Mouse (Mus musculus) natural killer cell, adult 2 months (primary cell): ENCODE data around the gene Npas3.

Source experiments
- DNase-seq, 2 experiments: peaks; one replicate each; pipeline ENCODE4 v3.0.0; 2022; ENCODE audit warnings: low spot score in 2 of 2

Gene Npas3

GRCm38 (mm10) chr12:53864436-53865136, 616.1 kb downstream of the Npas3 start:
- no peak for DNase-seq

- no peak for DNase-seq
Observed at GRCm38 (mm10) chr12:53865691-53866090, 617.2 kb downstream of the Npas3 start.

DNA sequence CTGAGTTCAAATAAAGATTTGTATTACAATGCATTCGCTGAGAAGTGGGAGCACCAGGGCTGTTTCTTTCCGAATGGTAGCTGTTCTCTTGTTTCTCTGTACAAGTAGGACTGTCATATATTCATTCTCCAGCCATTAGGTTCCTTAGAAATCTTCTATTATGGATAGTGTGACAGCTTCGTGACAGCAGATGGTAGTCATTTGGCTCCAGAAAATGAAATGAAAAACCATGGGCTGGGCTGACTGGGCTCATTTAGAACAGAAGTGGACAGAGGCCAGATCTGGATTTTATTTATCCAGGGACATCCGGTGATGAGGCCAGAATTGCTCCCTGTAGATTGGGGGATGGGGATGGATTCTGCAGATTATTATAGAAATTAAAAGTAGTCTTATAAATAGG, 621.5 kb downstream of the Npas3 start:
- no peak for DNase-seq

DNA sequence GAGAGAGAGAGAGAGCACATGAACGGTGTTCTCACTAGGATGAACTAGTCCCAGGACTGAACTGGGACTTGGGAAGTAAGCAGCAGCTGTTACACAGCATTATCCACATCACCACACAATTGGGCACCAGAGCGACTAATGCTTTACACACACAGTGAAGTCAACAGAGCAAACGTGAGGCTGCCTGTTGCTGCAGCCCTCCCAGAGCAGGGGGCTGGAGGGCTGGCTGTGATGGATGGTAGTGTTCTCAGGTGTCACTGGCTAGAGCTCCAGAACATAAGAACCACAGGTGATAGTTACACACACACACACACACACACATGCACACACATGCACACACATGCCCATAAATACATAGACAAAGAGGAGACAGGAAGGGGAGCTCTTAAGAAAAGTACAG, 626.7 kb downstream of the Npas3 start:
- no peak for DNase-seq

DNA sequence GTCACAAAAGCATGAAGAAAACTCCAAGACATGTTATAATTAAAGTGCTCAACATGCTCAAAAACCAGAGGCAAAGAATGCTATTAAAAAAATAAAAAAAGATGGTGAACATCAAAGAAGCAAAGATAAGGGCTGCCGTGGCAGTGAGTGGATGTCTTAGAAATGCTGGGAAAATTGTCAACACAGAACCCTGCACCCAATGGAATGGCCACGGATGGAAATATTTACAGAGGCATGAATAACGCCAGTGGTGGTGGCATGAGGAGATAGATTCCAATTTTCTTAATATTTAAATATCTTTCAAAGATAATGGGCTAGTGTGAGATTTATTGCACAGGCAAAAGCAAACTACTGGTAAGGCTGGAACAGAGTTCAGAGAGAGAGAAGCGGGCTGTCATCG, 628.2 kb downstream of the Npas3 start:
- DNase-seq: no peak

- DNase-seq: no peak
Observed at GRCm38 (mm10) chr12:53881684-53882083, 633.2 kb downstream of the Npas3 start.

- no peak for DNase-seq
Observed at GRCm38 (mm10) chr12:53882863-53883262, 634.4 kb downstream of the Npas3 start.

GRCm38 (mm10) chr12:53888624-53889023, 640.1 kb downstream of the Npas3 start:
- DNase-seq: no peak

DNA sequence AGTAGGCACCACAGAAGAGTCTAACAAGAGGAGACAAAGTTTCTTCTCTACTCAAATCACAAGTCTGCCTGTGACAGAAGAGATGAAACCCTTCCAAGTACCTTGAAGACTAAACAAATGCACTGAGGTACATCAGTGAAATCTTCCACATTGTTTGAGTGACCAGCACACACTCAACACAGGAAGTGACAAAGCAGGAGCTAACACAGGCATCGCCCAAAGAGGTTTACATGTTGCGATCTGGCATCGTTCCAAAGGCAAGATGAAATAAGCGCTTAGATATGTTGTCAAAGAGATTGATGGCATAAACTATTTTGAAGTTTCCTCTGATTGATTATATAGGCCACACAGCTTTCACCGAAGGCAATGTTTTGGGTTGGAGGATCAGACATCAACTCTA, 647.4 kb downstream of the Npas3 start:
- no peak for DNase-seq

DNA sequence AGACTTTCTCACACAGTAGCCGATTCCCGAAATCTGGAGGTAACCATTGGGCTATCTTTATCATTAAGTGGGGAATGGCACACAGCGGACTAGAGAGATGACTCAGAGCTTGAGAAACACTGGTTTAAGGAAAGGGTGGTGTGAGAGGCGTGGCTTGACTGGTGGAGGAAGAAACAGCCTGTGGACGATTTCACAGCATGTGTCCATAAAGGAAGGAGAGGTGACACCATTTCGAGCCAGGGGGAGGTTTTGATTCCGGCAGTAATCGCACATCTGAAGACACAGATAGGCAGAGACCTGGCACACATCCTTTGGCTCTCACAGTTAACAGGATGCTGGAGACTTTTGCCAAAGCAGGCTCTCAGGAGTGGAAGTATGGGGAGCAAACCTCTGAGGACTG, 660.3 kb downstream of the Npas3 start:
- no peak for DNase-seq

DNA sequence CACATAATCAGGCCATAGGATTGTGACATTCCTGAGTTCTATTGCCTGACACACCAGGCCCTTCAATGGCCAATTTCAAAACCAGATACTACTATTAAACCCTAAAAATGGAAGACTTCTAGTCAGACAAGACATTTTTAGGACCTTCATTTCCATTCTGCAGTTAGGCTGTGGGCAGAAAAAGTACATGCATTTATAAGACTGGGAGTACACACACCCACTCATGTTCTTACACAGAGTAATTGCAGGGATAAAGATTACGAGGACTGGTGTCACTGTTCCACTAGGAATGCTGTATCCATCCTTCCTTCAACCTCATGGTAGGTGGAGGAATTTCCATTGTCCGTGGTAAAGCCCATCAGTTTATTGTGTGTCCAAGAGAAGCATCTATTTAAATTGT, 661.7 kb downstream of the Npas3 start:
- no peak for DNase-seq

DNA sequence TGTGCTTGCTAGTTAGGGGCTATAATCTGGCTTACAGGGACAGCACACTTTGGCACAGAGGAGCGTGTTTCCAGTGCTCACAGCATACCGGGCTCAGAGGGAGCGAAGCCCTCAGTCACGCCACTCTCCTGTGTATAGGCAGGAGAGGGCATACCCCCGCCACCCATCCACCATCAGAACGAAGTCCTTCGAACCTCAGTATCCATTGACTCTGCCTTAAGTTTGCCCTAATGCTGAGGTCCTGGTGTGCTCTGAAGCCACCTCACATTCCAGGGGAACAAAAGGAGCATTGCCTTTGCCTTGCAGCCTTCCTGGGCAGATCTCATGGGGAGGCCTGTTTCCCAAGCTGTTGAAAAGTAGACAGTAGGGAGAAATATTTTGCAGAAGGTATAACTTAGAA, 673.7 kb downstream of the Npas3 start:
- no peak for DNase-seq

GRCm38 (mm10) chr12:53948826-53949225, 700.3 kb downstream of the Npas3 start:
- DNase-seq: no peak

DNA sequence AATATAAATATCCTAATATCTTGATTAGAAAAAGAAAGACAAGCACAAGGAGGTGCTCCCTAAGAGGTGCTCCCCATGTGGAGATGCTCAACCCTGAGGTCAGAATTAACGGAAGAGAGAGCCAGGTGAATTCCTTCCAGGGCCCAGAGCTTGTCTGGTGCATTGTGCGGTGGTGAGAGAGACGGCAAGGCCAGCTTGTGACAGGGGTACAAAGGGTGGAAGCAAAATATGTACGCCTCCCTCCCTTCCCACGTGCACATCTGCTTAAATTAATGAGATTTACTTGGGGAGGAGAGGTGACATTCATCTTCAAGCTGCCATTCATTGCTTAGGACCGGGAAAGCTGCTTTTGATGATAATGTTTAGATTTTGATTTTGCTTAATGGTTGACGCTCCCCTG, 713.5 kb downstream of the Npas3 start:
- no peak for DNase-seq

DNA sequence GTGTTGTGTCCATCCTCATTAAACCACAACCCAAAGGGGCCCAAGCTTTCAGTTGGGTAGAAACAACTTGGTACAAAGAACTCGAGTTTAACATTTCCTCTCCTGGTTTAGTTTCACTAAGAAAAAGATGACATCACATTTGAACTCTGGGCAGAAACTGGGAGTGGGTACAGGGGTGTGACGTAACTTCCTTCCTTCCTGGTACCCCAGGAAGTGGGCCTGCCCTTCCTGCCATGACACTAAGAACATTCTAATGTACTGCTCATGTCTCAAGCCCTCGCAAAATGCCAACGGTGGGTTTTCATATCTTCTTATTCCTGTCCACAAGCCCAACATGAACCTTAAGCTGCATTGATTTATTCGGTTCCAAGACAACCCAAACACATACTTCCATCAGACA, 715.1 kb downstream of the Npas3 start:
- DNase-seq: no peak

DNA sequence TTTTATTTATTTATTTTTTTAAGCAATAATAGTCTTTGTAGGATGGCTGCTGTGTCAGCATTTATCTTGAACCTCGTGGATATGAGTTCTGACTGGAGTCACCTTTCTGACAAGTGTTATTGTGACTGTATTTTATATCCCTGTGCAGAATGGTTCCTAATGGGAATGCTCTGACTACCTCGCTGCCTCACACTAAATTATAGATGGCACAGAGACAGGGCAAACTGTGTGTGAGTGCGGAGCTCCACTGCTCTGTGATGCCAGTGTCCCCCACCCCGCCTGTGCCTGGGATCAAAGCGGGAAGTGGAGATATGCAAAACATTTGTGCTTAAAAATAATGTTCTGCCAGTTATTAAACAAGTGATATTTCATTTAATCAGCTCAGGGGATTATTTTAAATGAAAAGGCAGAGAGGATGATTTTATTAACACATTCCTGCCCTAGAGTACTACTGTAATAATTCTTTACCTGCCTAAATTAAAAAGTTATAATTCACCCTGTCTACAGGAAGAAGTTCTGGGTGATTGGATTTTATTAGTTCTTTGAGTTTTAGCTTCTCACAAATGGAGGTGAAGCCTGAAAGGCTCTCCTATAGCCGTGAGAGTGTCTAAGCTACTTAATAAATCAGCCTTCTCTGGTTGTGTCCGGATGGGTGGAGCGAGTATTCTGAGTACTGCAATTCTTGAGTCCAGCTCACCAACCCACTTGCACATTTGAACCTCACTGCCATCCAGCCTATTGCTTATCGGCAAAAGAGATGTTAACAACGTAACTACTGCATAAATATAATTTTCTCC, 721.1 kb downstream of the Npas3 start:
- DNase-seq: no peak

- DNase-seq: no peak
Observed at GRCm38 (mm10) chr12:53970721-53971120, 722.2 kb downstream of the Npas3 start.

DNA sequence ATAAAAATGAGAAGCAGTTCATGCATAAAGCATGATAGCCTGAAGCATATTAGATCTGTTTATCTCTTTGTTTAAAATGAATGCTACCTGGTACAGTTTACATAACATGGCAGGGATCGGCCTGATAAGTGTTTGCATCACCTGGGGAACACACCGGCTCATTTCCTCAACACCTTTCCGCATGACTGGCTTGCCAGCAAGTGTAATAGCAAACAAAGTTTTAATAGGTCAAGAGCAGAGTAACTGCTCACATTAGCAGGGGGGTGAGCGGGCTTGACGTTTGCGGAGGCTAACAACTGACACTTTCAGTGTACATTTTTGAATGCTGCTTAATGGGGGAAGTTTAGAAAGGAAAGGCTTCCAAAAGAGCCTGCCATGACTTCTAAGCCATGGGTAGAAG, 724.9 kb downstream of the Npas3 start:
- no peak for DNase-seq

DNA sequence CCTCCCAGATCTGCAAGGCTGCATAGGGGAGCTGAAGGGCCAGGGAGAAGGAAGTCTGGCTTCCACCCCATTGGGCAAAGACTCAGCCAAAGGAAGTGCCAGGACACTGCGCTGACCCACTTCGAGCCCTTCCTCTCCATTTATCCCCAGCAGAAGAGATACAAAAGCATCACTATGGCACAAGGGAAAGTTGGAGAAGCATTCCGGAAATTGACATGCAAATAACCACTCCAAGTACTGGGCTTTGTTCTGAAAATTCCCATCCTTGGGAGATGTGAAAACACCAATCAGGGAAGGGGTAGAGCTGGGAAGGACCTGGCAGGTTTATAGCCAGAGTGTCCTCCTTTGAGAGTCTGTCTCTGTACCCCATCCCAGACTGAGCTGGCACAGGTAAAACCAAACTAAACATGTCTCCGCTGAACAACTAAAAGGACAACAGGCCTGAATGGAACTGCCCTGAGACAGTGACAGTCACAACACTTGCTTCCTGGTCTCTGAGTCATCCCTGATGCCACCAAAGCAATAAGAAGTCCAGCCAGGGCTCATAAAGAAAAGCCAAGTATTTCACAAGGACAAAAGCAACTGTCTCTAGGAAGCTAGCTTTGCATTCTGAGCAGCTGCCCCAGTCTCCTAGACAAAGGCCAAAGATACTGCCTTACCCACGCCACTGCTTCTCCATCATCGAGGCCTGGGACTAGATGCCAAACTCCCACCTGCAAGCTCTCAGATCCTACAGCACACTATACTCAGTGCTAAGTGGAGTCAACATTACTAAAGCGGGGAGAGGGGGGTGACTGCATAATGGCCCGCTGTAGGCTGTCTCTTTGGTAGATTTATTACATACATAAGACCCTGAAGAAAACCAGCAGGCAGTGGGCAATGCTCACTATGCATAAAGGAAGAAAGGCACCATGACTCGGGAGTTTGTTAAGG, 733.4 kb downstream of the Npas3 start:
- DNase-seq: no peak

DNA sequence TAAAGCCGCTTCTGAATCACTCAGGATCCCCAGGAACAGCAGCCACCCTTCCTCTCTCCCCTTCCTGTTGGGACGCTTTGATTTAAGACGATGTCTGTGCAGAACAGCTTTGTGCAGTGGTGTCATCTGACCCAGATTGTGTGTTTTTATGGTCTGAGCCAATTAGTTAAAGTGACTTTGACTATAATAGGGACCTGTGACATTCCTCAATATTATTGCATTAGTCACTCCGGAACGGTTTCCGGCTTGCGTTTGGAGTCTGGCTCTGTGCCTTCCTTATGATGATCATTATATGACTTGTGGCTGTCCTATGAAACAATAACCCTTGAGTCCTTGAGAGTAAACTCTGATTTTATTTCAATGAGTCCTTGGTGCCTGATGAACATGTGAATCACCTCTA, 735.5 kb downstream of the Npas3 start:
- DNase-seq: no peak

DNA sequence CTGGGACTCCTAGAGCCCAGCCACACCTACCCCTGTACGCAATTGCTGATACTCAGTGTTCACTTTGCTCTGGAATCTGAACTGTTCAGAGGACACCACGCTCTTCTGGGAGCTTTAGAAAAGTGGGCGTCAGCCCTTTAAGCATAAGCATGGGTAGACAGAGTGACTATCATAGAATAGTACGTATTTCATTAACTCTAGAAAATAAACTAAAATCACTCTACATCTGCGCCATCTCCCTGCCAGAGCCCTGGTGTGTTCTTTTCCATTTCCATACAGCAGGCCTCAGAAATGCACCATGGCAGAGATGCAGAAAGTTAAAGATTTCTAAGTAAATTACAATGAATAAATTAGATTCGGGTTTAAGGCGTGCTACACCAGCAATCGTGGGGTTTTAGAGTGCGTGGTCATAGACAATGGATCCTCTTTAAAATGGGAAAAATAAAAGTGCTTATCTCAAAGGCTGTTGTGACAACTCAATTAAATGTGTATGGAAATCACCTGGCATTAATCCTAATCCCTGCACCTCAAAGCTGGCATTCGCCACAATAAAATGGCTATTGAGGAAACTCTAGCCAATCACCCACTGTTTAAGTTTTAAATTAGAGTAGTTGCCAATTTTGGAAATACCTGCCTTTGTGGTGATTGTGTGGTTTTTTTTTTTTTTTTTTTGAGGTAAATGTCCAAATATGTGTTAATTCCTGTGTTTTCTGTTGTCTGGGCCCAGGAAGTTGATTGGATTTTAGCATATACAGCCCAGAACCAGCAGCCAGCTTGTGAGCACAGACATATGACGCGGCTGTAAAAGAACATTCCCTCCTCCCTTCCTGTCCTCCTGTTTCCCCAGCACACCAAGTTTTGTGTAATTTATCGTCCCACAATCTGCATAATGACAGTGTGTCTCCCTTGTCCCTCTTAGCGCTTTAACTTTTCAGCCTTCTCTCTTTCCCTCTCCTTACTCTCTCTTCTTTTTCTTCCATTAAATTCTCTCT, 737.7 kb downstream of the Npas3 start:
- DNase-seq: no peak
